Comparison of ENCODE assay signal across 14 mouse cellular contexts in the genomic region with DNA sequence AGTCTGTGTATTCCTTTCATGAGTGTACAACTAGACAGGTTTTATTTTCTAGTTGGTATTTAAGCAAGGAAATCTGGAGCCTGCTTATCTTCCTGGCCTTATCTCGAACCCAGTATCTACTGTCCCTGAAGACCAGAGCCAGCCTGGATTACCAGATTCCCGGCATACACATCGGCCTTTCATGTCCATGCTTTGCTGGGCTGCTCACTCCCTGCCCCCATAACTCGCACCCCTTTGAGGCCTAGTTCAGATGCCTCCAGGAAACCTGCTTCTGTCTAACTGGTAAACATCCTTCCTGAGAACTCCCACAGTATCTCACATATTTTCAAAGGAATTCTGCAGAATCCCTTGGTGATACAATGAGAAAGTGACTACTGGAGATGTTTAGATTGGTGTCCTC. TPM values are rescaled to one million over a fixed set of nuclear protein-coding genes. Genes with fewer than 3 reads are reported as not detected.
A peak's percentile ranks its signal among the peaks of the same experiment; 100 is the strongest.
DNase-seq lines count a peak whose midpoint lies in the region; ATAC-seq and TF ChIP-seq lines count a peak whose summit lies in the region.
"Had no signal": no experiment of that assay in that cellular context is flagged by ENCODE, and none has a peak within 500 bp of the region (broad histone marks: within the 10 kb centered on the region; RNA-seq: fewer than 3 reads in every experiment).

No protein-coding gene starts in this region.

- no peak overlapping the region for H3K4me2 ChIP-seq in hindbrain, embryonic 16.5 days (ENCODE audit: low read length)
- H3K4me2 ChIP-seq in lung, postnatal 0 days (replicated peaks; ENCODE audit: low read depth, low read length), result no peak overlapping the region
- H3K4me2 ChIP-seq in neural tube, embryonic 14.5 days (ENCODE audit: low read depth, low read length), result no peak overlapping the region
- H3K4me2 ChIP-seq: liver, embryonic 13.5 days; stomach, embryonic 15.5 days had no signal

- no peak for TF ChIP-seq CTCF in lung, postnatal 0 days (IDR thresholded peaks at IDR 0.05)

- H3K4me1 ChIP-seq in hindbrain, embryonic 10.5 days (replicated peaks), result peaks cover 67% of the 10 kb centered on the region
- H3K4me1 ChIP-seq in hindbrain, embryonic 16.5 days (ENCODE audit: control insufficient read depth, insufficient read depth, low read depth, low read length), result no peaks in the 10 kb centered on the region
- H3K4me1 ChIP-seq in lung, postnatal 0 days (ENCODE audit: insufficient read depth, low read depth, low read length), result peaks cover 8% of the 10 kb centered on the region; the same call in 1 of the 2 replicates
- peaks cover 81% of the 10 kb centered on the region for H3K4me1 ChIP-seq in limb, embryonic 10.5 days
- H3K4me1 ChIP-seq in neural tube, embryonic 14.5 days (ENCODE audit: control insufficient read depth, insufficient read depth, low read length), result peaks cover 8% of the 10 kb centered on the region; the same call in 1 of the 2 replicates
- H3K4me1 ChIP-seq: stomach, embryonic 15.5 days had no signal

- peak overlapping the region; percentile 82 for H3K27ac ChIP-seq in hindbrain, embryonic 10.5 days
- no peak overlapping the region for H3K27ac ChIP-seq in hindbrain, embryonic 16.5 days (ENCODE audit: low read depth, low read length)
- H3K27ac ChIP-seq in lung, postnatal 0 days (ENCODE audit: low read length), result peak overlapping the region; percentile 33; the same call in 1 of the 2 replicates
- H3K27ac ChIP-seq in limb, embryonic 10.5 days, result peak overlapping the region; percentile 88
- H3K27ac ChIP-seq in neural tube, embryonic 14.5 days (ENCODE audit: low read depth, low read length), result 0 out of 2 replicates have a peak overlapping the region, but pooled peaks have one; percentile 7

- 53% methylated on average over 4 of the region's 4 CpGs for WGBS in hindbrain, embryonic 10.5 days
- WGBS in hindbrain, embryonic 16.5 days, result 57% methylated on average over 4 of the region's 4 CpGs
- WGBS in lung, postnatal 0 days, result 21% methylated on average over 4 of the region's 4 CpGs
- WGBS in limb, embryonic 10.5 days, result 44% methylated on average over 4 of the region's 4 CpGs
- WGBS in neural tube, embryonic 14.5 days, result 54% methylated on average over 4 of the region's 4 CpGs

- H3K4me3 ChIP-seq in hindbrain, embryonic 10.5 days, result no peak overlapping the region
- no peak overlapping the region for H3K4me3 ChIP-seq in hindbrain, embryonic 16.5 days (ENCODE audit: low read length)
- no peak overlapping the region for H3K4me3 ChIP-seq in lung, postnatal 0 days (ENCODE audit: low read depth, low read length)
- H3K4me3 ChIP-seq in limb, embryonic 10.5 days, result no peak overlapping the region
- no peak overlapping the region for H3K4me3 ChIP-seq in neural tube, embryonic 14.5 days (ENCODE audit: low read depth, low read length)
- H3K4me3 ChIP-seq: liver, embryonic 13.5 days; stomach, embryonic 15.5 days had no signal

- no peak overlapping the region for H3K9ac ChIP-seq in hindbrain, embryonic 16.5 days (ENCODE audit: low read depth, low read length)
- no peak overlapping the region for H3K9ac ChIP-seq in lung, postnatal 0 days (replicated peaks; ENCODE audit: low read depth)
- no peak overlapping the region for H3K9ac ChIP-seq in neural tube, embryonic 14.5 days (replicated peaks; ENCODE audit: low read depth, low read length)
- H3K9ac ChIP-seq: liver, embryonic 13.5 days; stomach, embryonic 15.5 days had no signal

- no peak for DNase-seq in hindbrain, embryonic 10.5 days (ENCODE audit: low spot score)
- peak; percentile 11 for DNase-seq in lung, postnatal 0 days (ENCODE audit: low spot score)
- DNase-seq in lung, postnatal 4 days, result no peak
- DNase-seq in limb, embryonic 10.5 days (ENCODE audit: low spot score), result no peak
- no peak for DNase-seq in adrenal gland, postnatal 4 days (ENCODE audit: low spot score in 2 of 2)
- DNase-seq: gastrocnemius, postnatal 36 days; liver, embryonic 13.5 days; right cerebral cortex, adult 18-20 months had no signal

- 0 out of 2 replicates have a peak, but pooled peaks cover 10% of the 10 kb centered on the region for H3K27me3 ChIP-seq in hindbrain, embryonic 10.5 days (ENCODE audit: insufficient read depth, poor library complexity, severe bottlenecking)
- no peaks in the 10 kb centered on the region for H3K27me3 ChIP-seq in hindbrain, embryonic 16.5 days (replicated peaks; ENCODE audit: control insufficient read depth, insufficient read depth, low read length)
- no peaks in the 10 kb centered on the region for H3K27me3 ChIP-seq in lung, postnatal 0 days (replicated peaks; ENCODE audit: insufficient read depth, low read length)
- H3K27me3 ChIP-seq in limb, embryonic 10.5 days (ENCODE audit: low read depth, poor library complexity, severe bottlenecking), result no peaks in the 10 kb centered on the region
- no peaks in the 10 kb centered on the region for H3K27me3 ChIP-seq in neural tube, embryonic 14.5 days (ENCODE audit: control insufficient read depth, insufficient read depth, low read length)
- H3K27me3 ChIP-seq: liver, embryonic 13.5 days; stomach, embryonic 15.5 days had no signal

- no peak for TF ChIP-seq EP300 in lung, postnatal 0 days (IDR thresholded peaks at IDR 0.05)

- ATAC-seq in hindbrain, embryonic 16.5 days, result no peak
- ATAC-seq in lung, postnatal 0 days, result no peak; the same call in 1 of the 2 replicates
- ATAC-seq in neural tube, embryonic 14.5 days (ENCODE audit: low read depth), result no peak

- H3K36me3 ChIP-seq in hindbrain, embryonic 10.5 days, result peaks cover 6% of the 10 kb centered on the region; the same call in 1 of the 2 replicates
- no peaks in the 10 kb centered on the region for H3K36me3 ChIP-seq in hindbrain, embryonic 16.5 days (ENCODE audit: control insufficient read depth, insufficient read depth, low read length)
- H3K36me3 ChIP-seq in lung, postnatal 0 days (ENCODE audit: insufficient read depth, low read length), result no peaks in the 10 kb centered on the region
- peaks cover 9% of the 10 kb centered on the region for H3K36me3 ChIP-seq in limb, embryonic 10.5 days
- H3K36me3 ChIP-seq in neural tube, embryonic 14.5 days (ENCODE audit: control insufficient read depth, insufficient read depth, low read length), result no peaks in the 10 kb centered on the region
- H3K36me3 ChIP-seq: liver, embryonic 13.5 days; stomach, embryonic 15.5 days had no signal

- H3K9me3 ChIP-seq in hindbrain, embryonic 10.5 days, result no peaks in the 10 kb centered on the region
- no peaks in the 10 kb centered on the region for H3K9me3 ChIP-seq in hindbrain, embryonic 16.5 days (ENCODE audit: control insufficient read depth, low read length)
- H3K9me3 ChIP-seq in lung, postnatal 0 days (ENCODE audit: low read length), result no peaks in the 10 kb centered on the region
- H3K9me3 ChIP-seq in limb, embryonic 10.5 days (replicated peaks), result no peaks in the 10 kb centered on the region
- no peaks in the 10 kb centered on the region for H3K9me3 ChIP-seq in neural tube, embryonic 14.5 days (ENCODE audit: control insufficient read depth, low read length)
- H3K9me3 ChIP-seq: liver, embryonic 13.5 days; stomach, embryonic 15.5 days had no signal

RNA-seq across cellular contexts. Expression of a gene that starts 26.3 kb away (rescaled TPM):
- 0.14 and 0.16 TPM in 2 replicates for polyA plus RNA-seq in hindbrain, embryonic 10.5 days (2016; fragmentation: Nextera tagmentation; extraction: Ambion mirVana)
- polyA plus RNA-seq in hindbrain, embryonic 16.5 days (2015; fragmentation: Nextera tagmentation; extraction: Ambion mirVana), result 0.85 and 0.90 TPM in 2 replicates
- 8.8 and 11.2 TPM in 2 replicates for polyA plus RNA-seq in lung, postnatal 0 days (2015; fragmentation: Nextera tagmentation; extraction: Ambion mirVana)
- 0.38 TPM in 2 replicates for polyA plus RNA-seq in limb, embryonic 10.5 days (2016; fragmentation: Nextera tagmentation; extraction: Ambion mirVana)
- 0.37 and 0.50 TPM in 2 replicates for polyA plus RNA-seq in neural tube, embryonic 14.5 days (2014; fragmentation: Nextera tagmentation; extraction: Ambion mirVana)
- 100 to 1,000 TPM in 1 of 2 experiments, under 1 TPM in 1; 0.96 to 609 TPM for total RNA-seq in adrenal gland, postnatal 4 days (2021)
- total RNA-seq: ES-E14; gastrocnemius, postnatal 36 days; layer of hippocampus, adult 18-20 months; monocyte, adult 5-6 weeks had no signal

RNA-seq across cellular contexts. Expression of a gene that starts 28.3 kb away (rescaled TPM):
- polyA plus RNA-seq in hindbrain, embryonic 10.5 days (2016; fragmentation: Nextera tagmentation; extraction: Ambion mirVana), result 16.0 and 19.0 TPM in 2 replicates
- polyA plus RNA-seq in hindbrain, embryonic 16.5 days (2015; fragmentation: Nextera tagmentation; extraction: Ambion mirVana), result 10.4 and 14.1 TPM in 2 replicates
- polyA plus RNA-seq in lung, postnatal 0 days (2015; fragmentation: Nextera tagmentation; extraction: Ambion mirVana), result 6.1 and 6.3 TPM in 2 replicates
- polyA plus RNA-seq in limb, embryonic 10.5 days (2016; fragmentation: Nextera tagmentation; extraction: Ambion mirVana), result 28.8 and 33.1 TPM in 2 replicates
- 12.1 and 12.6 TPM in 2 replicates for polyA plus RNA-seq in neural tube, embryonic 14.5 days (2014; fragmentation: Nextera tagmentation; extraction: Ambion mirVana)
- 10 to 100 TPM in 1 of 2 experiments, 1 to 10 TPM in 1; 9.3 to 10.2 TPM for total RNA-seq in adrenal gland, postnatal 4 days (2021)

RNA-seq across cellular contexts. Expression of a gene that starts 54.5 kb away (rescaled TPM):
- polyA plus RNA-seq in hindbrain, embryonic 10.5 days (2016; fragmentation: Nextera tagmentation; extraction: Ambion mirVana), result 0.08 and 0.44 TPM in 2 replicates
- 0.09 and 0.12 TPM in 2 replicates for polyA plus RNA-seq in hindbrain, embryonic 16.5 days (2015; fragmentation: Nextera tagmentation; extraction: Ambion mirVana)
- not detected in 2 replicates for polyA plus RNA-seq in lung, postnatal 0 days (2015; fragmentation: Nextera tagmentation; extraction: Ambion mirVana)
- 0.23 and 0.35 TPM in 2 replicates for polyA plus RNA-seq in limb, embryonic 10.5 days (2016; fragmentation: Nextera tagmentation; extraction: Ambion mirVana)
- polyA plus RNA-seq in neural tube, embryonic 14.5 days (2014; fragmentation: Nextera tagmentation; extraction: Ambion mirVana), result not detected in 2 replicates
- not detected for total RNA-seq in adrenal gland, postnatal 4 days (2021)
- total RNA-seq: ES-E14; gastrocnemius, postnatal 36 days; layer of hippocampus, adult 18-20 months; monocyte, adult 5-6 weeks had no signal
- polyA plus RNA-seq: liver, embryonic 13.5 days had no signal

RNA-seq across cellular contexts. Expression of a gene that starts 58.1 kb away (rescaled TPM):
- 1,257 and 1,613 TPM in 2 replicates for polyA plus RNA-seq in hindbrain, embryonic 10.5 days (2016; fragmentation: Nextera tagmentation; extraction: Ambion mirVana)
- 303 and 331 TPM in 2 replicates for polyA plus RNA-seq in hindbrain, embryonic 16.5 days (2015; fragmentation: Nextera tagmentation; extraction: Ambion mirVana)
- 436 and 472 TPM in 2 replicates for polyA plus RNA-seq in lung, postnatal 0 days (2015; fragmentation: Nextera tagmentation; extraction: Ambion mirVana)
- 3,140 and 3,810 TPM in 2 replicates for polyA plus RNA-seq in limb, embryonic 10.5 days (2016; fragmentation: Nextera tagmentation; extraction: Ambion mirVana)
- 353 and 390 TPM in 2 replicates for polyA plus RNA-seq in neural tube, embryonic 14.5 days (2014; fragmentation: Nextera tagmentation; extraction: Ambion mirVana)
- total RNA-seq in adrenal gland, postnatal 4 days (2021), result 100 to 1,000 TPM; 359 to 373 TPM
